Mouse (Mus musculus) heart, embryonic 14.5 days (tissue): ENCODE results near the gene Dnase1l2. TPM values are rescaled to one million over a fixed set of nuclear protein-coding genes. Genes with fewer than 3 reads are reported as not detected.

Experiments
- ATAC-seq: fragments of 200-750 bp; cut with Nextera tagmentation; 2 replicates; pipeline ENCODE4 v1.8.0; 2017; ENCODE audit warnings: low read depth, moderate TSS enrichment; ENCODE audit not compliant: insufficient number of reproducible peaks, insufficient read depth, low FRiP score
- H3K27ac ChIP-seq, 2 experiments: fragments of 200-500 bp in 1 of 2; fragments of 300-500 bp in 1 of 2; sonication (generic) in 1 of 2; replicated peaks in 1 of 2; 2 replicates each; pipeline ENCODE4 v1.5.1; 2012 to 2014; ENCODE audit warnings: low read depth in 2 of 2, low read length in 2 of 2, control low read depth in 1 of 2, mild to moderate bottlenecking in 1 of 2, mixed read lengths in 1 of 2; ENCODE audit not compliant: control insufficient read depth in 1 of 2, insufficient read depth in 1 of 2
- H3K27me3 ChIP-seq: fragments of 300-500 bp; sonication (generic); 2 replicates; pipeline ENCODE4 v1.6.1; 2014; ENCODE audit warnings: mild to moderate bottlenecking, low read length, control low read depth; ENCODE audit not compliant: control insufficient read depth, insufficient read depth
- H3K36me3 ChIP-seq: fragments of 300-500 bp; sonication (generic); 2 replicates; pipeline ENCODE4 v1.6.1; 2014; ENCODE audit warnings: mild to moderate bottlenecking, control low read depth, low read length, mixed read lengths; ENCODE audit not compliant: control insufficient read depth, insufficient read depth
- H3K4me1 ChIP-seq, 2 experiments: fragments of 200-500 bp in 1 of 2; fragments of 300-500 bp in 1 of 2; sonication (generic) in 1 of 2; 2 replicates each; pipeline ENCODE4 v1.6.1; 2012 to 2014; ENCODE audit warnings: low read length in 2 of 2, control low read depth in 1 of 2, mixed read lengths in 1 of 2; ENCODE audit not compliant: control insufficient read depth in 2 of 2, insufficient read depth in 2 of 2
- H3K4me2 ChIP-seq: fragments of 300-500 bp; sonication (generic); 2 replicates; pipeline ENCODE4 v1.6.1; 2014; ENCODE audit warnings: mild to moderate bottlenecking, low read length
- H3K4me3 ChIP-seq, 2 experiments: fragments of 200-500 bp in 1 of 2; fragments of 300-500 bp in 1 of 2; sonication (generic) in 1 of 2; 2 replicates each; pipeline ENCODE4 v1.5.1; 2012 to 2014; ENCODE audit warnings: low read length in 2 of 2, mild to moderate bottlenecking in 2 of 2, control low read depth in 1 of 2, low read depth in 1 of 2, moderate library complexity in 1 of 2; ENCODE audit not compliant: control insufficient read depth in 1 of 2, insufficient read depth in 1 of 2
- H3K9ac ChIP-seq: fragments of 300-500 bp; sonication (generic); 2 replicates; pipeline ENCODE4 v1.6.1; 2014; ENCODE audit warnings: mild to moderate bottlenecking, low read length
- H3K9me3 ChIP-seq: fragments of 300-500 bp; sonication (generic); 2 replicates; pipeline ENCODE4 v1.6.1; 2016; ENCODE audit warnings: low read length, control low read depth; ENCODE audit not compliant: control insufficient read depth
- WGBS: fragments of 180-500 bp; shearing (Covaris S2); extraction: QIAGEN DNeasy Blood & Tissue Kit; methylation state at CpG from one replicate; pipeline ENCODE4 v1.1.7; 2014; 5-methylcytosine and 5-hydroxymethylcytosine counted together
- polyA plus RNA-seq: library from polyadenylated mRNA; unstranded; fragments of >200 nt; fragmentation: Nextera tagmentation; extraction: Ambion mirVana; gene quantifications from 2 replicates; pipeline ENCODE4 v1.2.1, GENCODE M21; 2014

Gene Dnase1l2
- polyA plus RNA-seq, 1 experiment from 2014 or later, result 1.5 TPM

DNA sequence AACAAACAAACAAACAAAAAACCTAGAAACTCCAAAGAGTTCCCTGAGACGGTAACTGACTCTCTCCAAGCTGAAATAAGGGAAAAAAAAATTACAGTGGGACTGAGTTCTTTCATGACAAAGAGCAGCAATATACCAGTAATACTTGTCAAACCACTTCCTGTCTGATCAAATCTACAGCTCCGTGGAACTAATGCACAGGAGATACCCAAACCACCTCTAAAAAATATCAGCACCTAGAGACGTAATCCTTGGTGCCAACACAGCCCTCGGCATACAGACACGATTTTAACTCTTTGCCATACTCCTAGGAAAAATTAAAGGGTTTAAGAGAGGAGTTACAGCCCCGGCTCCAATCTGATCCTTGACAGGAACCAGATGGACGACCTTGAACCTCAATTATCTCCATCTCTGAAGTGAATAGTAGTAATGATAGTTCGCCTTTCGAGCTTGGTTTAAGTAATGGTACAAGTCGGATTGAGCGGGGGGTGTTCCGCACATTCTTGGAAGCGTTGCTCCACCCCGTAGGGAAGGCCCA lies 11.4 kb upstream of the Dnase1l2 start:
- Histone ChIP-seq H3K36me3 (peaks cover 25% of the 10 kb centered on the region), H3K4me3 (peak overlapping the region; percentile 71 to 74), H3K27ac (peak overlapping the region; percentile 89 to 95), H3K9me3 (no peaks in the 10 kb centered on the region), H3K4me2 (peak overlapping the region; percentile 66), H3K27me3 (no peaks in the 10 kb centered on the region), H3K9ac (peak overlapping the region; percentile 93), H3K4me1 (peaks cover 0 to 19% of the 10 kb centered on the region in 2 experiments; a peak in 2 of 4 replicates)
- 4% methylated on average over 14 of the region's 14 CpGs for WGBS
- no peak for ATAC-seq

DNA sequence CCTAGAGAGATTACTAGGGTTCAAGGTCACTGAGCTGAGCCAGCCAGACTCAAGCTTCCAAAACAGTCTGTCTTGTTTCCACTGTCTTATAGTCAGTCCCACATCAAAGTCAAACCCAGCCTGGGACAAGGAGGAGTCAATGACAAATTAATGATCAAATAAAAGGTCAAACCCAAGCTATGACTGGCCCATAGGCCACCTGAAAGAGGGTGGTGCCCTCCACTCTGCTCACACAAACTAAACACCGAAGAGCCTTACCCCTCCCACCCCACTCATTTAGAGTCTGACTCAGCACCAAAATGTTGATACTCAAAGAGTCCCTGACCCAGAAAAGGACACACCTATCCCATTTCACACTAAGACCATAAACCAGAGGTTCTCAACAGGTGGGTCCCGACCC lies 10.5 kb upstream of the Dnase1l2 start:
- ATAC-seq, result no peak
- no peak overlapping the region for H3K9ac ChIP-seq
- H3K4me1 ChIP-seq, result peaks cover 0 to 19% of the 10 kb centered on the region in 2 experiments; a peak in 2 of 4 replicates
- peaks cover 34% of the 10 kb centered on the region for H3K36me3 ChIP-seq
- no peaks in the 10 kb centered on the region for H3K27me3 ChIP-seq
- H3K4me3 ChIP-seq, result no peak overlapping the region
- peak overlapping the region; percentile 66 for H3K4me2 ChIP-seq
- no peaks in the 10 kb centered on the region for H3K9me3 ChIP-seq
- WGBS, result 86% methylated on average over 2 of the region's 2 CpGs
- no peak overlapping the region for H3K27ac ChIP-seq

DNA sequence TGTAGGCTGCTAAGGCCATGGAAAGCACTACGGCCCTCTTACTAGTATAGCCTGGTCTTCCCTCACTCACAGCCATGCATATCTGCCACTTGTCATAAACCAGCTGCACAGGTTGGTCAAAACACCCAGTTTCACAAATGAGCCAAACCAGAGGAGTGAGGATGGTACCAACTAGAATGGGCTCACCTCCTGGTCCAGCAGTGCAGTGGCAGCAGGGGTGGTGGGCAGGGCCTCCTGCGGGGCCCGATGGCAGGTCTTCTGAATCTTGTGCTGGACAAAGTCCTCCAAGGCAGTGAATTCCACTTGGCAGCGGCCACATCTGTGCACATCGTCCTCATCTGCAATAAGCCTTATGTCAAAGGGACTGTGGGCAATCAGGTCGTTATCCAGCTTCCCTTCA lies 8.3 kb upstream of the Dnase1l2 start:
- peaks cover 55% of the 10 kb centered on the region for H3K36me3 ChIP-seq
- no peak for ATAC-seq
- H3K27ac ChIP-seq, result no peak overlapping the region
- no peaks in the 10 kb centered on the region for H3K9me3 ChIP-seq
- H3K27me3 ChIP-seq, result no peaks in the 10 kb centered on the region
- no peak overlapping the region for H3K4me2 ChIP-seq
- WGBS, result 95% methylated on average over 6 of the region's 6 CpGs
- peaks cover 0 to 19% of the 10 kb centered on the region in 2 experiments; a peak in 2 of 4 replicates for H3K4me1 ChIP-seq
- H3K9ac ChIP-seq, result no peak overlapping the region
- no peak overlapping the region for H3K4me3 ChIP-seq

DNA sequence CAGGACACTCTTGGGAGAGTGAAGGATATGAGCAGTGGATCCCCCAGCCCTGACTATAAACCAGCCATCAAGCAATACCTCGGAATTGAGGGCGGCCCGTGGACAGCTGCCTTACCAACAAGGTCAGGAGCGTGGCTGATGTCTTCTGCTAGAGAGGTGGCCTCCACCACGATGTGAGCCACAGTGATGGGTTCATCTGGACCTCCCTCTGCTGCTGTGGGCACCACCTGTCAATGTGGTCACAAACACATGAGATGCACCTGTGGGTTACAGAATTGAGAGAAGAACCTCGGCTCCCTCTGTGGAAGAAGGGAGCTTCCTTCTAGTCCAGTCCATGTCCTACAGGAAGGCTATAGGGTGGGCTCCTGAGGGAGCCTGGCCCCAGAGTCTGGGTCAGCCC lies 6.6 kb upstream of the Dnase1l2 start:
- Histone ChIP-seq H3K9ac (no peak overlapping the region), H3K27me3 (no peaks in the 10 kb centered on the region), H3K4me3 (no peak overlapping the region), H3K27ac (no peak overlapping the region), H3K36me3 (peaks cover 72% of the 10 kb centered on the region), H3K4me2 (no peak overlapping the region), H3K9me3 (no peaks in the 10 kb centered on the region), H3K4me1 (peaks cover 0 to 14% of the 10 kb centered on the region in 2 experiments; a peak in 2 of 4 replicates)
- no peak for ATAC-seq
- 93% methylated on average over 6 of the region's 6 CpGs for WGBS

DNA sequence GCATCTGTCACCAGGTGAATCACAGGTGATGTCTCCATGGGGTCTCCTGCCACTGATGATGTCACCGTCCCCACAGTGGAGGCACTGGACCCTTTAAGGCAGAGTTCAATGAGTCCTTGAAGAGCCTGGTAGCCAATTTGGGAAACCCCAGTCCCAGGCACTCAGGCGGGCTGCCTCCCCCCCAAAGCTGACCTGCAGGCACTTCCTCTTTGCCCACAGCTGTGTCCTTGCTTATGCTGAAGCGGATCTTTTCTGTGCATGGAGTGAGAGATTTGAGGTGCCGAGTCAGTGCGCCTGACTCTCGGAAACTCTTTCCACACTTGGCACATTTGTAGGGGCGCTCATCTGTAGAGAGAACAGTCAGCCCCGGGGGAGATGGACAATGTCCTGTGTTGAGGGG lies 3.7 kb upstream of the Dnase1l2 start:
- Histone ChIP-seq H3K9ac (no peak overlapping the region), H3K4me2 (no peak overlapping the region), H3K27me3 (no peaks in the 10 kb centered on the region), H3K9me3 (no peaks in the 10 kb centered on the region), H3K4me3 (no peak overlapping the region), H3K27ac (no peak overlapping the region), H3K4me1 (no peaks in the 10 kb centered on the region), H3K36me3 (peaks cover 91% of the 10 kb centered on the region)
- 93% methylated on average over 8 of the region's 8 CpGs for WGBS
- ATAC-seq, result no peak

DNA sequence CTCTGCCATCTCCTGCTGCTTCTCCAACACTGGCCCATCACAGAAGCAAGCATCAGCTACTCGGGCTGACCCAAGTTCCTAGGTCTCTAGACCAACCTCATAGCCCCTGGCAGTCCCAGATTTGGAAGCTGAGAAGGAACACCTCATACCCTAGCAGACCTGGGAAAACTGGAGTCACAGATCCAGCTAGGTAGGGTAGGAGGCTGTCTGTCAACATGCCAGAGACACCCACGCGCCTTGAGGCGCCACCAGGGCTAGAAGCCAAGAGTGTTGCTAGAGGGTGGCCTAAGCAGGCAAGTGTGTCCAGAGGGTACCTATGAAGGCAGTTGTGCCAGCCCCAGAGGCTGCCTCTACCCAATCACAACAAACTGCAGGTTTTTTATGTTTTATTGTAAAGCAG lies 504 bp upstream of the Dnase1l2 start:
- no peak overlapping the region for H3K27ac ChIP-seq
- no peak for ATAC-seq
- H3K9me3 ChIP-seq, result no peaks in the 10 kb centered on the region
- 72% methylated on average over 4 of the region's 4 CpGs for WGBS
- no peak overlapping the region for H3K9ac ChIP-seq
- H3K4me1 ChIP-seq, result no peaks in the 10 kb centered on the region
- no peak overlapping the region for H3K4me2 ChIP-seq
- H3K27me3 ChIP-seq, result no peaks in the 10 kb centered on the region
- peaks cover 85% of the 10 kb centered on the region for H3K36me3 ChIP-seq
- H3K4me3 ChIP-seq, result no peak overlapping the region

DNA sequence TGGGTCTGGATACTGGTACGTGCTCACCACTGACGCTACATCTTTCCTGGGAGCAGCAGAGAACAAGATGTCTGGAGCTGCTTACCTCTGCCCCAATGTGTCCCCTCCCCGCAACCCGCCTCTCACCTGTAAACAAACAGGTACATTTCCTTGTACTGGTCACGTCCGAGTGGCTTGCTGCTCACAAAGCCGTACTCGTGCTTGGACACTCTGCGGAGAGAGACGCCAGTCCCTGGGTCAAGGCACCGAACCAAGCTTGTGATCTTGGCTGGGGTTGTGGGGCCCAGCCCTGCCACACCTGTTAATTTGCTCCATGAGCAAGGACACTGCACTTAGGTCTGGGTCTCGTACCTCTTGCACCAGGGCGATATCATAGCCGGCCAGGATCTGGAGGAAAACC lies 798 bp downstream of the Dnase1l2 start:
- Histone ChIP-seq H3K27me3 (no peaks in the 10 kb centered on the region), H3K9ac (no peak overlapping the region), H3K9me3 (no peaks in the 10 kb centered on the region), H3K4me3 (no peak overlapping the region), H3K27ac (no peak overlapping the region), H3K4me1 (no peaks in the 10 kb centered on the region), H3K4me2 (no peak overlapping the region), H3K36me3 (peaks cover 84% of the 10 kb centered on the region)
- 86% methylated on average over 14 of the region's 14 CpGs for whole genome bisulfite sequencing
- no peak for ATAC-seq

DNA sequence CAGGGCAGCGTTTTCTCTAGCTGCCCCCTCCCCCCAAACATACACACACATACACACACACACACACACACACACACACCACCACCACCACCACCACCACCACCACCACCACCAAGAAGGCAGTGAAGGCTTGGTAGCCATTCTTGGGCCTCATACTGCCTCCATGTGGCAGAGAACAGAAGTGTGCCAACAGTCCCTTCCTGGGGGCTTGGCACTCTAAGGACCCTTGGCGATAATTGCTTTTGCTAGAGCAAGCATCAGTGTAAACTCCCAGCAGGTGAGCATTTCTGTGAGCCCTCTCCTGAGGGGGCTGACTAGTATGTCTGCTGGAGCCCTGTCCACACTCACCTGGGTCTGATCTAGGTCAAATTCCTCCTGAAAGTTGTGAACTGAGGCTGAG lies 1.8 kb downstream of the Dnase1l2 start:
- ATAC-seq, result no peak
- peaks cover 83% of the 10 kb centered on the region for H3K36me3 ChIP-seq
- H3K27ac ChIP-seq, result no peak overlapping the region
- H3K4me3 ChIP-seq, result no peak overlapping the region
- H3K27me3 ChIP-seq, result no peaks in the 10 kb centered on the region
- no peaks in the 10 kb centered on the region for H3K9me3 ChIP-seq
- no peak overlapping the region for H3K4me2 ChIP-seq
- H3K4me1 ChIP-seq, result no peaks in the 10 kb centered on the region
- no peak overlapping the region for H3K9ac ChIP-seq
- WGBS, result 54% methylated on average over 2 of the region's 2 CpGs
